Mouse (Mus musculus) cerebellum, postnatal 14 days (tissue): ENCODE data around the gene Ddc.

Experiments used
- DNase-seq, 2 experiments: peaks; one replicate each; pipeline ENCODE4 v3.0.0; 2021; ENCODE audit warnings: mixed read lengths in 2 of 2

Gene Ddc

DNA sequence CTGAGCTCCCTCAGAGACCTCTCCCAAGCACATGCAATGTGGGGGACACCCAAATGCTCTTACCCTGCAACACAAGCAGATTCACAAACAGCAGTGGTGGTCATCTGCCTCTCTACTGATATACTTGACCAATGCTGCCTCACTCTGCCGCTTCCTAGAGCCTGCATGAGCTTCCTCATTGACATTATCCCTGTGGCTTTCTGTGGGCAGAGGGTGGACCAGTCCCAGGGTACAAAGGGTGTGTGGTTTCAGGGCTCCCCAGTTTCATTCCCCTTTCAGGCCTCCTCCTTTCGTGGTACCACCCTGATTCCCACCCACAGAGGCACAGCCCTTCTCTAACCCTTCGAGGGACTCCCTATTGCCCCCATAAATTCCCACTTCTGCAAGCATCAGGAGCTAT lies 120.7 kb downstream of the Ddc start:
- no peak for DNase-seq

DNA sequence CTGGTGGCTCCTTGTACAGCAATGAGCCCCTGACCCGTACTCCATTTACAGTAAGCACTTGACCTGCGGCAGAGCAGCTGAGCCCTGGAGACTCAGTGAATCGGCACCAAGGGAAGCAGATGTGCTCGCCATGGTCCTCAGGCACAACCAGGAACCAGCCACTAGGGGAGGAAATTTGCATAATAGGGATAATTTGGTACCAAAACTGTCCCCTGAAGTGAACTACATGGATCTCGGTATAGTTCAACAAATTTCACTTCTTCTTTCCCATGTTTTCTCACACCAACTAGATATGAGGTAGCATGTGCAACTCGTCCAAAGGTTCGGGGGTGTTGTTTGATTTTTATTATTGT lies 121.1 kb downstream of the Ddc start:
- no peak for DNase-seq

DNA sequence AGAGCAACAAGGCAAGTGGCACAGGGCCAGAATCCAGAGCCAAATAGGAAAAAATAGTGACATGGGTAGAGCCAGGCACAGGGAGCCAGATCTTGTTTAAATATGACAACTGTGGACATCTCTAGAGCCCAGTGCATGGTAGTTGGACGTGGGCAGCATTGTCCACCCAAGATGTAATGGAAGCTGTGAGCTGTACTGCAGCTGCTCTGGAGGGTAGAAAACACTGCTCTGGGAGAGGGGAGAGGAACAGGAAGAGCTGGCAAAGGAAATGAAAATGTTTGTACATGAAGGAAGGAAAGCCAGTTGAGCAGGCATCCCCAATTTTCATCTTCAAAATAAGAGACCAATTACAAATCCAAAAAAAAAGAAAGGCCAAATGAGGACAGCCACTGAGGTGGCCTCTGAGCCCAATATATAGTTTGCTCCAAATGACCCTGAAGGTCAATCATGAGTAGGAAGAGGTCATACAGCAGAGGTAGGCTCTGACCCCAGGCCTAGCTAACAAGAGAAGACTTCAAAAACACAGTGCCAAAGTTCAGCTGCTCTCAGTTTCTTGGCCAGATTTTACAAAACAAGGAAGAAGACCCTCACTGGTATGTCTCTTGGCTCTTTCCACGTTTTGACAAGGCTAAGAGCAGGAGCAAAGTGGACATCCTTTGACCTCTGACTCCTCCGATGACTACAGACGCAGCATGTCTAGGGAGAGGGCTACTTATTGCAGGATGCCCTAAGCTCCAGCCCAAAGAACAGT lies 121.7 kb downstream of the Ddc start:
- no peak for DNase-seq

DNA sequence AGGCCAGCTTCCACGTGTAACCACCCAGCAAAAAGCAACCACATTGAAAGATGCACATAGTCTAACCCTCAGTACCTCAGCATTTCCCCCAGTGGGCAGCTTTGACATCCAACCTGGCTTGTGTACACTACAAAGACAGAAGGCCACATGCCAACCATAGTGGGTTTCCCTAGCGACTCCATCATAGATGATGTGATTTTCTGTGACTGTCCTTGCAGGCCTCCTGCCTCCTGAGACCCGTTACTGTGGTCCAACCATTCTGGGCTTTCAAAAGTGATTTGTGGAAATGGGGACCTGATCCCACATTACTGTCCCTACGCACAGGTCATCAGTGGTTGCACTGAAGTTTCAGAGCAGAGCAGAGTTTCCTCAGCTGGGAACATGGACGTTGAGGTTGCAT lies 123.1 kb downstream of the Ddc start:
- DNase-seq: no peak

- no peak for DNase-seq
Observed at GRCm38 (mm10) chr11:11774384-11774783, 123.6 kb downstream of the Ddc start.

GRCm38 (mm10) chr11:11772196-11772595 lies 125.7 kb downstream of the Ddc start:
- no peak for DNase-seq

DNA sequence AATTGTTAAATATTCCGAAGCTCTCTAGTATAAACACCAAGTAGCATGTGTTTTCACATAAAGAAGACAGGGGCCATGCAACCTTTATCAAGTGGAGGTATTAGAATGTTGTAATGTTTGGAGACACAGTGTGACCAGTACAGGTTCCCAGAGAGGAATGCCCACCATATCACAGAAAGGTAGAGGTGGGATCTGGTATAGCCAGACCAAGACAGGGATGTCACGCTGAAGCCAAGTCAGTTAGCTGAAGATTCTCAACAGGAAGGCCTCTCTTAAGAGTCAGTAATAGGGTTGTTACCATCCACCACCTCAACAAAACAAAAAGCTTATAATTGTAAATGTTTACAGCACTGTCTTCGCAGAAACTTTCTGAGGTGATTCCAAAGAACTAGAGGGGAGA lies 127.3 kb downstream of the Ddc start:
- no peak for DNase-seq

DNA sequence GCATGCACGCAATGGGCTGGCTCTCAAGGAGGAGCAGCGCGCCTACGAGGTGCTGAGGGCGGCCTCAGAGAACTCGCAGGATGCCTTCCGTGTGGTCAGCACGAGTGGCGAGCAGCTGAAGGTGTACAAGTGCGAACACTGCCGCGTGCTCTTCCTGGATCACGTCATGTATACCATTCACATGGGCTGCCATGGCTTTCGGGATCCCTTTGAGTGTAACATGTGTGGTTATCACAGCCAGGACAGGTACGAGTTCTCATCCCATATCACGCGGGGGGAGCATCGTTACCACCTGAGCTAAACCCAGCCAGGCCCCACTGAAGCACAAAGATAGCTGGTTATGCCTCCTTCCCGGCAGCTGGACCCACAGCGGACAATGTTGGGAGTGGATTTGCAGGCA lies 128.7 kb downstream of the Ddc start:
- no peak for DNase-seq

DNA sequence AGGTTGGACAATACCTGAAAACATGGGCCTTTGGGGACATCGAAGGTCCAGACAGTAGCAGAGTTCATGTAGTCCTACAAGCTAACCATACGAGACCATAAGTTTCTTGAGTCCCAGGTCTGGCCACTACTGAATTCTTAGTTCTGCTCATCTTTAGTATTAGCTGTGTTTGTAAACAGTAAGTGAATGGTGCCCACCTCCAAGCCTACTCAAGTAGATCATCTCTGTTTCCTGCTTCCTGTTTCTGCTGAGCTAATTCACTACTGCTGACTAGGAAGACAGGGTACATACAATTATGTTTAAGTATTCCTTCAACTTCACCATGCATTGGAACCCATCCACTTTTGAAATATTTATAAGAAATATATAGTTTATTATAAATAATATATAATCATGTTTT lies 129.9 kb downstream of the Ddc start:
- DNase-seq: no peak

GRCm38 (mm10) chr11:11766736-11767135 lies 131.2 kb downstream of the Ddc start:
- no peak for DNase-seq

DNA sequence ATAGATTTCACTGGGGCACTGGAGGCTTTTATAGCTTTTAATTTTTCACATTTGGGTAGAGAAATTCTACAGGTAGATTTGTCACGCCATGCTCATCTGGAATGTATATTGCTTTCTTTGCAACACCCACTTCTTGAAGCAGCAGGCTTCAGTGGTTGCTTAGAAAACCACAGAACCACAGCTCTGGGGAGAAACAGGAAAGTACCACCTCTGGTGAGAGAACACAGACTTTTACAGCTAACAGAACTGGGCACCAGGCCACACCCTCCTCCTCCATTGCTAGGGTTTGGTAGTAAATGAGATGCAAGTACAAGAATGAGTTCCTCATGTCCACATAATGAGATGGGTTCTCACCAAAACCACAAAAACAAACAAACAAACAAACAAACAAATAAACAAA lies 131.8 kb downstream of the Ddc start:
- DNase-seq: no peak

- DNase-seq: no peak
Observed at GRCm38 (mm10) chr11:11765414-11765813, 132.5 kb downstream of the Ddc start.
